Mouse (Mus musculus) liver, embryonic 14.5 days (tissue): ENCODE data around the gene Perm1.

Source experiments
- CTCF ChIP-seq: IDR thresholded peaks from 2 replicates; pipeline ENCODE4 v1.5.1; 2016; ENCODE audit warnings: antibody characterized with exemption, low read depth, control low read depth
- EP300 ChIP-seq: IDR thresholded peaks from 2 replicates; pipeline ENCODE4 v1.6.1; 2016; ENCODE audit warnings: antibody characterized with exemption, low read depth

DNA sequence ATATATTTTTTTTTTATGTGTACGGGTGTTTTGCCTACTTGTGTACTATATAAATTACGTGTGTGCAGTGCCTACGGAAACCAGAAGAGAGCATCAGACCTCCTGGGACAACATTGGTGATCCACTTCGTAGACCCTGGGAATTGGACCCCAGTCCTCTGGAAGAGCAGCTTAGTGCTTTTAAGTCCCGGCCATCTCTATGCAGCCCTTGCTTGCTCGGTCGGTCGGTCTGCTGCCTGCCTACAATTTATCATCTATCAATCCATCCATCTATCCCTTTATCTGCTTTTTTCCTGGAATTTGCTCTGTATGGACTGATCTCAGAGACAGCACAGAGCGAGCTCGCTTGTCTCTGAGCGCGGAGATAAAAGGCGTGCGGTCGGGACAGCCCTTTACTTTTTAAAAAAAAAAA is 19.7 kb downstream of the Perm1 start:
- peak; percentile 41; the same call in 1 of the 2 replicates for TF ChIP-seq CTCF
- TF ChIP-seq EP300, result no peak
